Mouse (Mus musculus) frontal cortex, postnatal 10 days (tissue): ENCODE measurements around the gene Repin1.
A peak's percentile ranks its signal among the peaks of the same experiment; 100 is the strongest.

Experiments used
- DNase-seq, 2 experiments: peaks; one replicate each; pipeline ENCODE4 v3.0.0; 2022; ENCODE audit warnings: low spot score in 2 of 2, mixed read lengths in 1 of 2

Gene Repin1

GRCm38 (mm10) chr6:48626464-48626863 lies 32.8 kb downstream of the Repin1 start, which contains the start of gene AI854703:
TSS of gene AI854703 (plus strand) at chr6:48626764.
- DNase-seq, result no peak

GRCm38 (mm10) chr6:48626984-48627383 lies 33.3 kb downstream of the Repin1 start:
- DNase-seq, result peak in 1 of 2 experiments; percentile 60

- DNase-seq, result no peak
Measured at GRCm38 (mm10) chr6:48627511-48627924, 33.8 kb downstream of the Repin1 start.

GRCm38 (mm10) chr6:48628377-48628776 lies 34.7 kb downstream of the Repin1 start:
- DNase-seq, result no peak

GRCm38 (mm10) chr6:48628808-48629660 lies 35.4 kb downstream of the Repin1 start:
- DNase-seq, result peak in 1 of 2 experiments; percentile 54

GRCm38 (mm10) chr6:48629661-48630034 lies 36.0 kb downstream of the Repin1 start:
- no peak for DNase-seq

- DNase-seq, result no peak
Measured at GRCm38 (mm10) chr6:48630831-48631230, 37.1 kb downstream of the Repin1 start.

GRCm38 (mm10) chr6:48635105-48635504 lies 41.4 kb downstream of the Repin1 start:
- DNase-seq, result no peak

GRCm38 (mm10) chr6:48636515-48636914 lies 42.8 kb downstream of the Repin1 start:
- no peak for DNase-seq

GRCm38 (mm10) chr6:48637811-48638500 lies 44.3 kb downstream of the Repin1 start:
- no peak for DNase-seq

- no peak for DNase-seq
Measured at GRCm38 (mm10) chr6:48638553-48638952, 44.9 kb downstream of the Repin1 start.

- no peak for DNase-seq
Measured at GRCm38 (mm10) chr6:48641391-48641790, 47.7 kb downstream of the Repin1 start.

- no peak for DNase-seq
Measured at GRCm38 (mm10) chr6:48642764-48643292, 49.1 kb downstream of the Repin1 start.

GRCm38 (mm10) chr6:48645660-48646308 lies 52.1 kb downstream of the Repin1 start:
- peak in 1 of 2 experiments; percentile 65 for DNase-seq

GRCm38 (mm10) chr6:48646309-48646690 lies 52.6 kb downstream of the Repin1 start:
- DNase-seq, result no peak

- DNase-seq, result no peak
Measured at GRCm38 (mm10) chr6:48646995-48647394, 53.3 kb downstream of the Repin1 start, which contains the start of gene Gimap8. TSS of gene Gimap8 (plus strand) at chr6:48647234.

- DNase-seq, result no peak
Measured at GRCm38 (mm10) chr6:48647611-48648010, 53.9 kb downstream of the Repin1 start.
